Mouse (Mus musculus): ENCODE data around the gene Cryab.

Gene Cryab

DNA sequence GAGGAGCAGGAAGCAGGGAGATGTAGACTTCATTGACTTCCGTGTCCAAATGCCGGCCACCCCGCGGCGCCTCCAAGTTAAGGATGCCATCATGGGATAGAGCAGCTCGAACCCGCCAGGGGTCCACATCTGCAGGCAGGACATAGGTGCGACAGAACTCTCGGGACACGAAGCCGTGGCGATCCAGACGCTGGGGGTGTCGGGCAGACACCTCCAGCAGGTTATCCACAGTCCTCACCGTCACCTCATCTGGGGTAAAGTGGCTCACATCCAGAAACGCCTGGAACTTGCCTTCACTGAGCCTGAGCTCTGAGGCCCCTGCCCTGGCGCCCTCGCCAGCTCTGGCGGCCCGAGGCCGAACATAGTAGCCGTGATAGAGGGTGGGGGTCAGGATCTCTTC lies at the start of gene Cryab:
TSS of gene Cryab (plus strand) at position 3 of the 400 bp plus-strand sequence.
- no peak for DNase-seq (ENCODE audit: low read depth, low spot score)

DNA sequence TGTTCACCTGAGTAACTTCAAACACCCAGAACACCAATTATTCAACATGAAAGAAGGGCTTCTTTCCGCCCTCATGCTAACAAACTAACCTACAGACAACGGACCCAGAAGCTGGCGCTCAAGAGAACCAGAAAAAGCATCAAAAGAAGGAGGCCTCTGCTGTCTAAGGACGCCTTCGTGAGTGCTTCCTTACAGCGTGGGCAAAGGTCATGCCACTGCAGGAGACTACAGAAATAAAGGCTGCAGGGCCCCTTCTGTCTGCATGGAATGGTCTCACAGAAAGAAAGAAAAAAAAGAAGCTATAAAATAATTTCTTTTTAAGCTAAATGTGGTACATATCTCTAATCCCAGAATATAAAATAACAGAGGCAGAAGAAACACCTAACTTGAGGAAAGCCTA lies 46.2 kb upstream of the Cryab start:
- no peak for DNase-seq (ENCODE audit: low read depth, low spot score)

DNA sequence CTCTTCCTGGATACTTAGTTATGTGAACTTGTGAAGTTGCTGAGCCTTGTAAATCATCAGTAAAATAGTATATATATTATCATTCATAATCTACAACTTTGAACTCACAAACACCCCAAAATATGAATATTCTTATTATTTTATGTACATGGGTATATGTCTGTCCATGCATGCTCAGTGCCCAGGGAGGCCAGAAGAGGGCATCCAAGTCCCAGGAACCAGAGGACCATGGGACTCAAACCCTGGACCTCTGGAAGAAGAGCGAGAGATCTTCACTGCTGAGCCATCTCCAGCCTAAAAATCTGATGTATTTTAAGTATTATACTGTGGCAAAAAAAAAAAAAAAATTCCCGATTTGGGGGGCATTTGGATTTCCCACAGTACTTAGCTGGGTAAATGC lies 42.0 kb upstream of the Cryab start:
- peak; percentile 66 for DNase-seq (ENCODE audit: low read depth, low spot score)

DNA sequence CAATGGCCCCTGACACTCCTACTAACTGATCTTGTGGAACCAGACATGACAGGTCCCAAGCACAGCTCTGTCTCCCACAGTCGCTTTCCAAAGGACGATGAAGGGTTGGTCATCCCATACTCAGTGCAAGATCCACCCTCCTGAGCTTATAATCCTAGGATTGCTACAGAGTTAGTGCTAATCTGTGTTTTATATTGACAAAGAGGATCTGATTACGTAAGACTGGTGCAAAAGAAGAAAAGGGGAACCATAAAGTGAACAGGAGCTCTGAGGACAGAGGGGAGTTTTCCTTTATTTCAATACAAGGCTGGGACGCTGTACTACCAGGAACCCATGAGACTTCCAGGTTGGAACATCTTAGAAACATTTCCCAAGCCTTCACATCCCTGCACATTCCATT lies 39.8 kb upstream of the Cryab start:
- no peak for DNase-seq (ENCODE audit: low read depth, low spot score)

DNA sequence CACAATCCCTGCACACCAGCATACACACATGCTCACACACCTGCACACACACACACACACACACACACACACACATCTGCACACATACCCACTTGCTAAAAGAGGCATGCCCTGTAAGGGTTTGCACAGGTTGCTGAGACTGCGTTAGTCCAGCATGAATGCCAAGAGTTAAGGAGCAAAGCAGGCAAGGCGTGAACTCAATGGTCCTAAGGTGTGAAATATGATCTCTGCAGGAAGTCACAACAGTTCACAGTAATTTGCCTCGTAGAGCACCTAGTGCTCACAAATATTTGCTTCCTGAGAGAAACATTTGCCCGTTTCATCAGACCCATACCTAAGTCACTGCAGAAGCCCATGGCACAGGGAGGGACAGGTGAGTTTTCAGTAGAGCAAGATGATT lies 36.9 kb upstream of the Cryab start:
- no peak for DNase-seq (ENCODE audit: low read depth, low spot score)

DNA sequence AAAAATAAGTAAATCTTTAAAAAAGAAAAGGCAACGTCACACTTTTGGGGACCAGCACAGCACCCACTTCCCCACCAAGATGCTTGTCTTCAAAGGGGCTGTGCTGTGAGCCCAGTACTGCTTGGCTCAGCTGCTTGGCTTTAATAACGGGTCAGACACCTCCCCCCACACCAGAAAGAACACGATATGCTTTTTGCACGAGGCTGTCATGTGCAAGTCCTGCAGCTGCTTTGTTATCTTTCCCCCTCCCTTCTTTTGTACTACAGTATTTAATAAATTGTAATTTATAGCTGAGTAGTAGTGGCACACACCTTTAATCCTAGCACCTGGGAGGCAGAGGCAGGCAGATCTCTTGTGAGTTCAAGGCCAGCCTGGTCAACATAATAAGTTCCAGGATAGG lies 32.2 kb upstream of the Cryab start:
- no peak for DNase-seq (ENCODE audit: low read depth, low spot score)

DNA sequence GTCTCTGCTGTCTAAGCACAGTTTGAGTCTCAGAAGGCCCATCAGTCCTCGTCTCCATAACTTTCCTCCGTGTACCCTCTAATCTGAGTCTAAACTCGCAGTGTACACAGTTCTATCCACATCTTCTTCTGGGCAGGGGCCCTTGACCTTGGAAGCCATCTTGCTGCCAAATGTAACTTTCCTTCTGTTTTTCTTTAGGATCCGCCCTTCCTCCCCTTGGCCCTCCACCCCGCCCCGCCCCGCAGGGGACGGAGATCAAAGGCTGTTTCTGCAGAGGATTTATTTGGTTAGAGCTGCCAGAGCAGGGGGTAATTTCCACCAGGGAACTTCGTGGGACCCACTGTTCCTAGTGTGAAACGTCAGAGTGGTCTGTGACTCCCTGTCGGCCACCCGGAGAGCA lies 30.1 kb upstream of the Cryab start:
- no peak for DNase-seq (ENCODE audit: low read depth, low spot score)

DNA sequence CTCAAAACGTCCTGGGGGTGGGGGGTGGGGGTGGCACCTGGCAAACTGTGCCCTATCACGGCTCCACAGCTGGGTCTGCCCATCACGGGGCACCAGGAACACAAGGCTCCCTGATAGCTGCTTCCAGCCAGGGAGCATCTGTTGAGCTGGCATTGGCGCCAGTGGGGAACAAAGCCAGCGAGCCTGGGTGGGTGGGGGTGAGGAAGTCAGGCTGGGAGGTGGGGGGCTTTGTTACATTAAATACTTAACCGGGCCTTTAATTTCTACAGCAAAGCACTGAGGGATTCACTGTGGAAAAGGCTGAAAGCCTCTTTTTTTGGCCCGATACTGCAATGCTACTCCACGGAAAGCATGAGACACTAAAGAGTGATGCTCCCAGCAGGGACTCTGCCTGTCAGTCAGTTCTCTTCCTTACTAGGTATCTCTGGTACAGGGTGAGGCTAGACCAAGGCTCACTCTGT lies 28.6 kb upstream of the Cryab start:
- DNase-seq (ENCODE audit: low read depth, low spot score), result no peak

DNA sequence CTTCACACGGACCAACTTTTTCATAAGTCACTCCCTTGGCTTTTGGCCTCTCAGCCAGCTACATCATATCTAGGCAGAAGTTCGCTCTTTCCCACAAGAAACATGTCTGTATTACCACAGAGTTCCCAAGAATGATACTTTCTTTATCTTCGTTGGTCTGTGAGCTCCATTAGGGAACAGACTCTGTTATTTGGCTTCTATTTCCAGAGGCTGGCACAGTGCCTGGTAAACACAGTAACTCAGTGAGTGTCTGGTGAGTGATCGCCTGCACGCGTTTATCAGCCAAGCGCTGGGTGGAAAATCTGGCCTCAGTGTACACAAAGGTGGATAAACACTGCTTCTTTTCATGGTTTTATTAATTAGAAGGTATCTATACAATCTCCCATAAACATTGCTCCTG lies 27.7 kb upstream of the Cryab start:
- DNase-seq (ENCODE audit: low read depth, low spot score), result peak; percentile 83

DNA sequence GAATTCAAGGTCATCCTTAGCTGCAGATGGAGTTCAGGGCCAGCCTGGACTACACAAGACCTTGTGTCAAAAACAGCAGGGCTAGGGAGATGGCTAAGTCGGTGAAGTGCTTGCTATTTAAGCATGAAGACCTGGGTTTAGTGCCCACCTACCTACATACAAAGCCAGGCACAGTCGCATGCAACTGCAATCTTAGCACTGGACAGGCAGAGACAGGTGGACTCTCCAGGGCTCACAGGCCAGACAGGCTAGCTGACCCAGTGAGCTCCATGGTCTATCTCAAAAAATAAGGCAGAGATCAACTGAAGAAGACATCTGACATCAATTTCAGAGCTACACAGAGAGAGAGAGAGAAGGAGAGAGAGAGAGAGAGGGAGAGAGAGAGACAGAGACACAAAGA lies 27.0 kb upstream of the Cryab start:
- no peak for DNase-seq (ENCODE audit: low read depth, low spot score)

DNA sequence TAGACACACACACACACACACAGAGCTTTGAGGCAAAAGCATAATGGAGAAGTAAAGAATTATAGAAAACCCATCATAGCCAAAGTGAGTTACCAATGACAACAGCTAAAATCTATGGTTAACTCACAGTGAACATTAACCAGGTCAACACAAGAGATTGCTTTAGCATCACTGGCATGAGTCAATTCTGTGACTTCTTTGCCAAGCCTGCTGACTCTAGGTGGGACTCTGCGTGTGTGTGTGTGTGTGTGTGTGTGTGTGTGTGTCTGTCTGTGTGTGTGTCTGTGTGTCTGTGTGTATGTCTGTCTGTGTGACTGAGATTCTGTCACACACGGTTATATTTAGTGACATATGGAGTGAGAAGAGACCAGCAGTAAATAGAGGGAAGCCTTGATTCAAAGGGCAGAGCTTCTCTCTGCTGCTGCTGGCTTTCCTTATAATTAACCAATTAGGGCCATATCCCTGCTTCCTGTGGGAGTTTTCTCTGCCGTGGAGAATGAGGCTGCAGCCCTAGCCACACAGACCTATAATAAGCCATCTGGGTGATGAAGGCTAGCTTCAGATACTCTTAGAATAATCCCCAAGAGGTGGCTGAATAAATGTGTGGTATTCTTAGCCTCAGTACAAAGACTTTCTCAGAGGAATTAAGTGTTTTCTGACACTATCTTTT lies 26.3 kb upstream of the Cryab start:
- peak; percentile 36 for DNase-seq (ENCODE audit: low read depth, low spot score)

DNA sequence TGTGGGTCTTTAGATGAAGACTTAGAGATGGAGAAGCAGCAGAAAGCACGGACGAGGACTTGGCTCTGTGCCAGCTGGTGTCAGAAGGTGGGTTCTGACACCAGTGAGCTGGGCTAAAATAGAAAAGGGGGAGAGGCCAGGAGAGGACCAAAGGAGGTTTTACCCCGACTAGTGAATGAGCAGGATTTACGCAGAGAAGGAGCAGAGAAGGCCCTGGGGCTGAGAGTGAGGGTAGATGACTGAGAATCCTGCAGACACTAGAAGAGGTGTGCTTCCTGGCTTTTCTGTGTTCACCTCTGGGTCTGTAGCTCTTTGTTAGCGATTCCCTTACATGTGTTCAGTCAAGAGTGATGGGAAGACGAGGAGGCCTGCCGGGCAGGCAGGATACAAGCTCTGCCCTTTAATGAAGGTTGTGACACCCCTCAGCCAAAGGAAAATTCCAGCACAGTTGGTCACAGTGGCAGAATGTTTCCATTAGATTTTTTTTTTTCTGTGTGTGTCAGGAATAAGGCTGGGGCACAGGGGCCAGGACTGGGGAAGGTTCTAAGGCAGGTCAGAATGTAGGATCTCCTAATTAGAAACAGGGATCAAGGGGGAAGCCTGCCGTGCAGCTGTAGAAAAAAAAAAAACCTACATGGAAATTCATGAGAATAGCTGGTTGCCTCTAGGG lies 25.1 kb upstream of the Cryab start:
- DNase-seq (ENCODE audit: low read depth, low spot score), result peak; percentile 63

DNA sequence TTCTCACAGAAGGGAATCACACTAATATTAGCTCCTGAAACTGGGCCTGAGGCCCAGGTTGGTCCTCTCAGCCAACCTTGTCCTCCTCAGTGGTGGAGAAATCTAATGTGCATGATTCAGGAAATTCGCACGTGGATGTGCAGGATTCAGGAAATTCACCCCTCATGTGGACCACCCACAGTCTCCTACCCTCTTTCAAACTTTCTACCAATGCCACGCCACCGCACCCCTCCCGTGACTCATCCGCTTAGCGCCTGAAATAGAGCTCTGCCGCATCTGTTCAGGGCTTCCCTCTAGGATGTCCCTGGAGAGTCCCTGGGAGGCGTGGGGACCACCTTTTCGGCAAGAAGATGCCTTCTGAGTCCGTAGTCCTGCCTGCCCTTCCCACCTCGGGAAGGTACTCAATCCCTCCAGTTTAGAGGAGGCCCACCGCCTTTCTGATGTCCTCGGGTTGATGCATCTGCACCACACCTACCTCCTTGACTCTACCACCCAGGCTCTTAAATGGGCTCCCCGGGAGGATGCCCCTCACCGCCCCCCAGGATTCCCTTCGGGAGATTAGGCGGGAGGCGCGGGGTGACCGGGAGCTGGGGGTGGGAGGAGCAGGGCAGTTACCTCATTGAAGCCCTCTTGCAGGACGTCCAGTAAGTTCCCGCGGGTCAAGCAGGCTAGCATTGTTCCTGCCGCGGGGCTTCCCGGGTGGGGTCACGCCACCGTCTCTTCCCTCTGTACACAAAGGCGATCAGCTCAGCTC lies 23.8 kb upstream of the Cryab start:
- DNase-seq (ENCODE audit: low read depth, low spot score), result peak; percentile 82

DNA sequence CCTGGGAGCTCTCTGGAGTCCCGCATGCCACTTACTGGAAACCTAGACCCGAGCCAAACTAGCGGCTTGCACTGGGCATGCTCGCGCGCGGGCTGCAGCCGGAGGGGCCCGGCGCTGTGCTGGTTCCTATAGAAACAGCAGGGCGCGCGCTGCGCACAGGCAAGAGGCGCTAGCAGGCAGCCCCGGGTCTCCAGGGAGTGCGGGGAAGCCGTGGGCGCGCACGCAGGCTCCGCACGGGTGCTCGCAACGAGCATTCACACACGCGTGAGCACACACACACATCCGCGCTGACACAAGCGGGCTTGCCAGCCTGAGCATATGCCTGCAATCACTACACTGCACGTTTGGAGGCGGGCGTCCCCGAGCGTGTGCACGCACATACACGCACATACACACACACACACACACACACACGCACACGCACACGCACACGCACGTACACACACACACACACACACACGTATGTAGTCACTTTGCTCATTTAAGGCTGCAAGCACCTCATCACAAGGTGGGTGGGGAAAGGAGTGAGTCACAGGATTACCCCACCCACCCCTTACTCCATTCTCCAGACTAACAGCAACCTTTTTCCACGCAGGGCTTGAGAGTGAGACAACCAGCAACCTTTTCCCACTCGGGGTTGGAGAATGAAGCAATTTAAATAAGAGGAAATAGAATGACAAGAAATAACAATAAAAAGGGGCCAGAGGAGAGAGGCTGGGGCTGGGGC lies 23.0 kb upstream of the Cryab start:
- DNase-seq (ENCODE audit: low read depth, low spot score), result peak; percentile 79

DNA sequence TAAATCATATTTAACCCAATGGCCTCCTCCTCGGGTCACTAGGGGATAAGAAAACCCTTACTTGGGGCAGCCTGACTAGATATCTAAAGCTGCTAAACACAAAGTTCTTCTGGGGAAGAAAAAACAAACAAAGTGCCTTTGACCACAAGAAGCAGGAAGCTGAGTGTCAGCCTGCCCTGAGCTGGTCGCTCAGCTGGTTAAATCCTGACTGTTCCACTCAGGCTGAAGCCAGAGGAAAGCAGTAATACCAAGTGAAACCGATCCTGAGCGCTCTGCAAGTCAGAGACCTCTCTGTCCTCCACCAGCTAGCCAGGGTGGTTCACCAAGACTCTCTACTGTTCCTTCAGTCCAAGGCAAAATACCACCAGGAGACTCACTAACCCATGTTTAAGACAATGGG lies 21.5 kb upstream of the Cryab start:
- DNase-seq (ENCODE audit: low read depth, low spot score), result no peak

DNA sequence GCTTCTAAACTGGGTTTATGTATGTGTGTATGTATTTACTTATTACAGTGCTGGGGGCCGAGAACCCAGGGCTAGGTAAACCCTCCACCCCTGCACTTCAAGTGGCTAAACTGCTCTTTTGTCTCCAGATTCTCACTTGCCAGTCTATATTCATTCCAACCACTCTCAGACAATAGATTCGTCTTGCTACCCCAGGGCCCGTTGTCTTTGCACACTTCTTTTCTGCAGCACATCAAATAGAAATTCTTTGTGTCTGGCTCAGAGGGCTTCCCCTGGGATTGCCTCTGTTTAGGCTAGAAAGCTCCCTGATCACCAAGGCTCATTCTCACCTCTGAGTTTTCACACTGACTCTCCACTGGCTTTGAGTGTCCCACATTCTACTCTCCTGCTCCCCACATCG lies 18.6 kb upstream of the Cryab start:
- no peak for DNase-seq (ENCODE audit: low read depth, low spot score)

DNA sequence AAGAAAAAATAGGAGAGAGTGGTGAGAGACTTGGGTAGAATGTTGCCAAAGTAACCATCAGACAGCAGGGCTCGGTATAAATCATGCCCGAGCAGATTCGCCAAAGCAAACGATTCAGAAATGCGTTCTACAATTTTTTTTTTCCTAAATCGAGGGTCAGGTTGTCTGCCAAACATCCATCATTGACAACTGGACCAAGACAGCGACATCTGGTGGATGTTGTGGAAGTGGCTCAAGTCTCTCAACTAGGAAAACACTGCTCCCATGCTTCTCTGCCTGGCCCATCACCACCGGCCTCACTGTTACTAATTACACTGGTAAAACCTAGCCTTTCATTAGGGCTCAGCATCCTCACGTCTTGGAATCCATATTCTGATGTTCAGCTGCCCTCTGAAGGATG lies 16.1 kb upstream of the Cryab start:
- peak; percentile 78 for DNase-seq (ENCODE audit: low read depth, low spot score)

DNA sequence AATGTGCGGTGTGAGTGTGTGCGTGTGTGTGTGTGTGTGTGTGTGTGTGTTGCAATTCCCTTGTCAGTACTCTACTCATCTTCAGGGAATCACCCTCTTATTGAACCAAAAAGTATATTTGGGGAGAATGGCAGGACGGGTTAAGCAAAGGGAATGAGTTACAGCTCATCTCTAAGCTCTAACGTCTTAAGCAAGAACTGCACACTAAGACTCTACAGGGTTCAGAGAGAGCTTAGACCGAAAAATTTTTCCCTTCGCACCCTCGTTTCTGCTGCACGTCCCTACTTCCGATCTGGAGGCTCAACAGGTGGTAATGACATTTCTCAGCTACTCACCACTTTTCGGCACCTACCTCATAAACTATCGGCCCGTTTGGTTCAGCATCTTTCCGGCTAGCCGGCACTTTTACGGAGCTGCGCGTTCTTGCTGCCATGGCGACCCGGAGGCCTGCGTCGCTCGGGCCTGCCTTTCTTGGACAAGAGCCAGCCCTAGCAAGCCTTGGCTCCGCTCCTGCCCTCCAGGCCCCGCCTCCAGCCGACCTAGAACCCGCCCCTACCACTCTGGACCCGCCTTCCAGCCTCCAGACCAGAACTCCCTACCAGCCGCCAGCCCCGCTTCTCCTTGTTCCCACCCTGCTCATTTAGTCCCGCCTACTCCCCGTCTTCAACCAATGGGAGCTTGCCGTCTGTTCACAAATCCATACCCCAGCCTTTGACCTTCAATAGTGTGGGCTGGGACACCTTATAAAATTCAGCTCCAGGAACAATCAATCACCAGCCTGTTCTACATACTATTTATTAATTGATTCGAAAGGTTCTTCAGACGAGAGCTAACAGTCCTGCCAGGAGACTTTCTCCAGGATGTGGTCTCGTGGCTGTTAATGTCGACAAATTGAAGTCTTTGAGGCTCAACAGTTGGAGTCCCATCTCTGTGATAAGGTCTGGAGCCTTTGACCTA lies 11.9 kb upstream of the Cryab start, which contains the start of gene Dixdc1:
TSS of gene Dixdc1 (minus strand) at position 604 of the 957 bp plus-strand sequence.
- DNase-seq (ENCODE audit: low read depth, low spot score), result no peak

DNA sequence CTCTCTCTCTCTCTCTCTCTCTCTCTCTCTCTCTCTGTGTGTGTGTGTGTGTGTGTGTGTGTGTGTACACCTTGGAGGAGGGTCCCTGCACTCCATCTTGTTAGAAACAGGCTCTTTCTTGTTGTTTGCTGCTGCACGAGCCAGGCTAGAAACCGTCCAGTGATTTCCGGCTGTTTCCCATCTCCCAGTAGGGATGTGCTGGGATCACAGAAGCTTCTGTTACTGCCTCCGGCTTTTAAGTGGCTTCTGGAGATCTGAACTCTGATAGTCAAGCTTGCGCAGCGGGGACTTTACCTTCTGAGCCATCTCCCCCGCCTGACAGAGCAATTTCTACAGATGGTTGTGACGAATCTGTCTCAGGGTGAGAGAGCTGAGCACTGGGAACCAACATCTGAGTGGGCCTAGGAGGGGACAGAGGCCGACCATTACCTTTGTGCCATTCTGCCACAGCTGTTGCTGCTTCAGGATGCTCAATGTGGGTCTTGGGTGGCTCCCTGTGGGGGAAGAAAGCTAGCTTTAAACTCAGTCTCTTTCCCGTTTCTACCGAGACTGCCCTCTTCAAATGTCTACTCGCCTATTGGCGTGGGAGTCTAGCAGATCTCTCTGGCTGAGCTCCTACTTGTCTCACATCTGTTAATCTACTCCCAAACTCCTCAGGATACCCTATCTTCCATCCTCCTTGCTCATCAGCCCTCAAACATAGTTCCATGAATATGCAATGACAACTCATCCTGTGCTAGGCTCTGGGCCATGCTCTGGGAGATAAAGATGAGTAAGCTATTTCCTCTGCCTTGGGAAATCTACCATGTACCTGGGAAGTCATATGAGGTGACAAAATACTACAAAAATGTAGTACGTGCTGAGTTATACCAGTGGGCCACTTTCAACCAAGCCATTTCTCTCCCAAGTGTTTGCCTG lies 10.0 kb upstream of the Cryab start:
- no peak for DNase-seq (ENCODE audit: low read depth, low spot score)

DNA sequence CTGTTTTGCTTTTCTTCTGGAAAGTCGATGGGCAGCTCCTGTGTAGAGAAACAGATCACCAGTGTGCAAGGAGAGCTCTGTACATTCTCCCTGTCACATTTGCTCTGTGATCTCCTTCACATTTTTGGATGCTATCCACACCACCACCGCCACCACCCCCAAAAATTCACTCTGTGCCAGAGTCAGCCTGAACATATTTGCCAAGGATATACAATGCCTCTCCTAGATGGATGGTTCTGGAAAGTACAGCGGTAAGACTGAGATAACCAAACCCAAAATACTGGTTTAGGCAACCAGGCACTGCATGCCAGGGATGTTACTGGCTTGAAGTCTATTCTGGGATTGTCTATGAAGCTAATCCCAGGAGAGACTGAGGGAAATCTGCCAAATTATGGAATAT lies 8.9 kb upstream of the Cryab start:
- DNase-seq (ENCODE audit: low read depth, low spot score), result no peak
